Mouse (Mus musculus): ENCODE results near the gene Lrrc8e.
"Not testable (repeated sequence)": the region's sequence is repeated elsewhere in the genome, so short reads cannot be mapped to it uniquely, and the experiment has no call there.

Gene Lrrc8e

GRCm38 (mm10) chr8:4219617-4220016 is 7.0 kb upstream of the Lrrc8e start:
- no peak for DNase-seq (ENCODE audit: low spot score in 2 of 2)

DNA sequence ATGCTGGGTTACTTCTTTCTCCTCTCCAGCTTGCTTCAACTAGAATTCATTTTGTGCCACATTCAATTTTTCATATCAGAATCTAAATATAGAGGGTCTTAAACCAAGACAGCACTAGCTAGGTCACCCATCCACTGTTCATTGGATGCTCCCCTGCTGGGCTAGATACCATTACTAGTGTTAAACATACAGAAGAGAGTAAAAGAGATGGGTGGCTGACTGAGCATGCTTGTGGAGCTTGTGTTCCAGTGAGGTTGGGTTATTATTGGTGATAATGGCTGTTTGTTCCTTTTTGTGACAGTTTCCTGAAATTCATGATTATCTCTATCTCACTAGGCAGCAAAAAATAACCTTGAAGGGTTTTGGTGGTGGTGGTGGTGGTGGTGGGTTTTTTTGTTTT is 4.6 kb upstream of the Lrrc8e start:
- no peak for DNase-seq (ENCODE audit: low spot score in 2 of 2)

DNA sequence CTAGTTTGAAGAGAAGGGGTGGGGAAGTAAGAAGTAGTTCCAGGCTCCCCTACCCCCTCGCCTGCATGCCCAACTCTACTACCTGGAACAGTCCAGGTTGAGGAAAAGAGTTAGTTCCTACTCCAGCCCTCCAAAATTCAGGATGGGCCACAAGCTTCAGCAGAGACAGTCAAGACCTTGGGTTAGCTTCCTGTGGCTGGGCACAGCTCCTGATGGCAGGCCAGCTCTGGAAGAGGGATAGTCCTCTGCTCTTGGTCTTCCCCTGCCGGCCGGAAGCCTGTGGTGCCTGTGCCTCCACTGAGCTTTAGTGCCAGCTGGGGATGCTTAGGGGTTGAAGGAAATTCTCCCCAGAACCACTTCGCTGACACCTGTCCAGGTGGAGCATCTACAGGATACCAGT is 304 bp upstream of the Lrrc8e start:
- DNase-seq (ENCODE audit: low spot score in 2 of 2), result no peak

GRCm38 (mm10) chr8:4227919-4228318 is 1.3 kb downstream of the Lrrc8e start:
- no peak for DNase-seq (ENCODE audit: low spot score in 2 of 2)

DNA sequence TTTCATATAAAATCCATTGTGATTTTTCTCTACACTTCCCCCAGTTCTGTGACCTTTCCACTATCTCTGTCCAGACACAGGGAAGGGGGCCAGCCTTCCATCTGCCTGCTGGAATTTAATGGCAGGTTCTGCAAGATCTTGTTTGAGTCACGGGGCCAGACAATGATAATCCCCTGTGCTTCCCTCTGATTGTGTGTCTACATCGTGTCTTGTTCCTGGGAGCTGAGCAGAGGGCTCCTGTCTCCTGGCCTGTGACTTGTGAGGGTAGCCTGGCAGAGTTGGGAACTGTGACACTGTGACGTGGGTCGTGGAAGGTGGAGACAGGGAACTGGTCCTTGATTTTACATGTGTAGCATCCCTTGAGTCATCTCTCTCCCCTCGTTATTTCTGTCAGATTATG is 3.2 kb downstream of the Lrrc8e start:
- DNase-seq (ENCODE audit: low spot score in 2 of 2), result no peak

GRCm38 (mm10) chr8:4230612-4231351 is 4.2 kb downstream of the Lrrc8e start:
- peak; percentile 70 to 78 for DNase-seq (ENCODE audit: low spot score in 2 of 2)

DNA sequence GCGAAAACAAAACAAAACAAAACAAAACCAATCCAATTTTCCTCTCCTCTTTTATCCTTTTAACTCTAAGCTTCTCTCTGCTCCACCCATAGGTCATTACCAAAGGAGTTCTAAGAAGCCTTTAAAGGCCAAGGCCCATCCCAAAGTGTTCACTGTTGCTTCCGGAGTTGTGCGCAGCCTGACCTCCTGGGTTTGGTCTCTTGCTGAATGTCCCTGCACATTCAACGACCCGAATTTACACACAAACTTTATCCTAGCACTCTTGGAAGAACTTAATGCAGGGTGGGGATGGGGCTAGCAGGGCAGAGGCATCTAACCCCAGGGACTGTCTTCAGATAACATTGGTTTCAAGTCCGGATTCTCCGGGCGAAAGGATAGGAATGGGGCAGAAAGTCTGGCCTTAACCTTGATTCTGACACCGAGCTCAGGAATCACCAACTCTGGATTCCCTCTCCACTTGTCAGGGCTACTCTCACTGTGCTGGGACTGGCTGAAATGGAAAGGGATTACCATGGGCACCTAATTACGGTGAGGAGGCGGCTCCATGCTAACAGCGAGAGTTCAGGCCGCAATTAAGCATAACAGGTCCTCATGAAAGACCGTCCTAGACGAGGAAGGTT is 11.3 kb downstream of the Lrrc8e start:
- DNase-seq (ENCODE audit: low spot score in 2 of 2), result no peak

DNA sequence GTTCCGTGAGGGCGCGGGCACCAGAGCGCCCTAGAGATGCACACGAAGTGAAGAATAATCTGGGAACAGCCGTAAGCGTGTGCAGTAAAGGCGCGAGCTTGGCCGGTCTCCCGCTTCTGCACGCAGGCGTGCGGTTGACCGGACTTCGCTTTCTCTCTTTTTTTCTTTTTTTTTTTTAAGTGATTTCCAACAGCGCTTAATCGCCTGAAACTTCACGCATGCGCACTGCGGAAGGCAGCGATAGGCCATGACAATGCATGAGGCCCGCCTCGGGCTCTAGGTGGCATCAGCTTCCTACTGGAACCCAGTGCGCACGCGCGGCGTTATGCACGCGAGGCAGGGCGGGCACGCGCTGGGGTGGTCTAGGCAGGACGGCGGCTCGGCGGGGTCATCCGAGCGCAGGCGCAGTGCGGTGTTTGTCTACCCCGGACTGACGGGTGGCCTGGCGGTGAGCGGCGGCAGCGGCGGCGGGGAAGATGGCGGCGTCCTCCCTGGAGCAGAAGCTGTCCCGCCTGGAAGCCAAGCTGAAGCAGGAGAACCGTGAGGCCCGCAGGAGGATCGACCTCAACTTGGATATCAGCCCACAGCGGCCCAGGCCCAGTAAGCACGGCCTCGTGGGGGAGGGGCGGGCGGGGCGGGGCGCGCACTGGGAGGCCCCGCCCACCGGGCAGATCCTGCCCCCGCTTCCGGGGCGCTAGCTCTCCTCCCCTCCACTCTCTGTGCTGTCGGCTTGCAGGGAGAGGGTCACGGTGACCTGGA is 12.0 kb downstream of the Lrrc8e start, which contains the start of the genes Map2k7 and Gm49320:
Gene Map2k7, plus strand, starts transcription at position 307 of the 759 bp plus-strand sequence.
Gene Gm49320, plus strand, starts transcription at position 432 of the 759 bp plus-strand sequence.
- peak; percentile 98 to 100 for DNase-seq (ENCODE audit: low spot score in 2 of 2)

DNA sequence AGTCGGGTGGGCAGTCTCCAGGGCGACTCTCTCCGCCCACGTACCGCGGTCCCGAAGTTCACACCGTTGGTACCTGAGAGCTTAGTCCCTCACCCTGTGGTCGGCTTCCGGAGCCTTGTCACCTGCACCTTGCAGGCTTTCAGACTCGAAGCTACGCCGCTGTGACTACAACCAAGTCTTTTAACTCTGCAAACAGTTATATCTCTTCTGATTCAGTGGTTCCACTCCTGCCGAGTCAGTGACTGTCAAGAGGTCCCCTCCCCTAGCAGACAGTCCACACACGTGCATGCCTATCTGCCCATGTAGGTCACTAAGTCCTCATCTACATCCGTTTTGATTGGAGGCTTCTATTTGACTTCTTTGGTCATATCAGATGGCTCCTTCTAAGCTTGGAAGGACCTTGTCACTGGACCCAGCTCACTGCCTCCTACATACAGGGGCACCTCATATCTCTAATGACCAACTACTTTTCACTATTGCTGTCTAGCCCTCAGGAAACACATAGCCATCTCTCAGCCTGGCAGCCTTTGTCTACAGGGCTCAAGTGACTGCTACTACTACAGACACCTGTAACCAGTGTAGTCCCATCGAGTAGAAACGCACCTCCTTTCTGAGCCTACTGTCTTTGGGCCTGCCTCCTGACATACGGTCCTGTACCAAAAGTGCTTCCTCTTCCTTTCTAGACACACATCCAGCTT is 12.7 kb downstream of the Lrrc8e start:
- DNase-seq (ENCODE audit: low spot score in 2 of 2), result no peak

DNA sequence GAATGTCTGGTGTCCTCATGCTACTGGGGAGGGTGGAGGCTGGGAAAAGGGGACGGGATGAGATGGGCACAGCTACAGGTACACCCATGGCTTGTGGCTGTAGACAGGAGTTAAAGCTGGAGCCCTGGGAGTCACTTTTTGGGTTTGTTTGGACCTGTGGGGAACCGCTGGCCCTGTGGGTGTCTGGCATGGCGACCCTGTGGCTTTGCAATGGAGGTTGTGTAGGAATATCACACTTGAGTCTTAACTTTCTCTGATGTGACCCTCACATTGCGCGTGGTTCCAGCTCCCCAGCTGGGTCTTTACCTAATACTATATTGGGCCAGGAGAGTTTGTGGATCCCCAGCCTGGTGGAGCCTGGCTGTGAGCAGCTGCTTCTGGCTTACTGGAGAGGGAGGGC is 18.4 kb downstream of the Lrrc8e start:
- DNase-seq (ENCODE audit: low spot score in 2 of 2), result no peak

DNA sequence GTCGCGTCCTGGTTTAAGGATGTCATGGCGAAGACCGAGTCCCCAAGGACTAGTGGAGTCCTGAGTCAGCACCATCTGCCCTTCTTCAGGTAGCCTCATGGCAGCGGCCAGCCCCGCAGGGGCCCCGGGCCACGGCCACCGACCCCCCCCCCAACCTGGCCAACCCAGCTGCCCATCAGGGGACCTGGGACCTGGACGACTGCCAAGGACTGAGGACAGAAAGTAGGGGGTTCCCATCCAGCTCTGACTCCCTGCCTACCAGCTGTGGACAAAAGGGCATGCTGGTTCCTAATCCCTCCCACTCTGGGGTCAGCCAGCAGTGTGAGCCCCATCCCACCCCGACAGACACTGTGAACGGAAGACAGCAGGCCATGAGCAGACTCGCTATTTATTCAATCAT is 19.1 kb downstream of the Lrrc8e start:
- DNase-seq (ENCODE audit: low spot score in 2 of 2), result no peak

DNA sequence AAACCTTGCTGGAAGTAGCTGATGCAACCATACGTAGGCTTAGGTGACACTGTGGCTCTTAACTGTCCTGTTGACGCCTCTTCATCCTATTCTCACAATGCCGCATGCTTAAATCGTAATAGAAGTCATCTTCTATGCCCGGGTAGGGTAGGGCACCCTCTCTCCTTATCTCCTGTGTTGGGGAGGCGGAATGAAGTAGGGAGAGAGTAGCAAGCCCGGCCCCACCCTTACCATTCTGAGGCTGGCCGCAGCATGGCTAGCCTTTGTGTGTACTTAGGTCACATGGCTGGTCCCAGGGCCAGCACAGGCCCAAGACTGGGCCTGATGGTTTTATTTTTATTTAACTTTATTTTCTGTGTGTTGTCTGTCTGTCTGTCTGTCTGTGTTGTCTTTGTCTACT is 20.6 kb downstream of the Lrrc8e start:
- no peak for DNase-seq (ENCODE audit: low spot score in 2 of 2)

DNA sequence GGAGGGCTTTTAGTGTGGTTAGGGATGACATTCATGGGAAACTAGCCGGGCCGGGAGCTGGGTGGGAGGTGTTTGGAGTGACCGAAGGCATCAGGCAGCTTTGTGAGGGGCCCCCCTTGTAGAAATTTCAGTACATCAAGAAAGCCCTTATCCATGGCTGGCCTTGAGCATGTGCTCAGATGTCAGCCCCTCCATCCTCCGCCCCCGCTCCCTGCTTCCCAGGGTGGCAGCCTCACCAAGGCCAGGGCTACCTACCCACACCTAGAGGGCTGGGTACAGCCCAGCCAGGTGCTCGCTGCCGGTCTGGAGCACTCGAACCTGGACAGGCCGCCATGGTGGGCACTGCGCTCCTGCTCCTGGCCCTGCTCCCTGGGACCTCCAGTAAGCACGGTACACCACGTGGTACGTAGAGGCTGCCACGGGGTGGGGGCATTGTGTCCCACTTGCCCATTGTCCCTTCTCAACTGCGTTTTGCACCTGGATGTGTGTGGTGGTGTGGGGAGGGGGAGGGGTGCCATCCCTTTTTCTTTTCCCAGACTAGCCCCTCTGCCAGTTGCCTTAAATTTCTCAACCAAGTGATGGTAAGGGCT is 21.4 kb downstream of the Lrrc8e start, which contains the start of gene Tgfbr3l:
Gene Tgfbr3l, plus strand, starts transcription at position 264 of the 590 bp plus-strand sequence.
- no peak for DNase-seq (ENCODE audit: low spot score in 2 of 2)

DNA sequence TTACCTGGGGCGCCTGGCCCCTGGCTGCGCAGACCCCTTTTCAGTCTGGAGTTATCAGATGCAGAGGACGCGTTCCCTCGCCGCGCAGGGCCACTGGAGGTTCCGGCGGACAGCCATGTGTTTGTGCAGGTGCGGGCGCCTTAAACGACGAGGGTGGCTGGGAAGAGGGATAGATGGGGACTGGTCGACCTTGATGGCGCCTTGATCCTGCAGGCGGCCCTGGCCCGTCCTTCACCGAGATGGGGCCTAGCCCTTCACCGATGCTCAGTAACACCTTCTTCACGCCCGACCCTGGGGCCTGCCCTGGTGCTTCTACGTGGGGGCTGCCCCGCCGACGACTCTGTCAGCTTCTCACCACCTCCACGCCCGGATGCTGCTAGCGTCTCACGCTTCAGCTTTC is 22.6 kb downstream of the Lrrc8e start:
- DNase-seq (ENCODE audit: low spot score in 2 of 2), result no peak

DNA sequence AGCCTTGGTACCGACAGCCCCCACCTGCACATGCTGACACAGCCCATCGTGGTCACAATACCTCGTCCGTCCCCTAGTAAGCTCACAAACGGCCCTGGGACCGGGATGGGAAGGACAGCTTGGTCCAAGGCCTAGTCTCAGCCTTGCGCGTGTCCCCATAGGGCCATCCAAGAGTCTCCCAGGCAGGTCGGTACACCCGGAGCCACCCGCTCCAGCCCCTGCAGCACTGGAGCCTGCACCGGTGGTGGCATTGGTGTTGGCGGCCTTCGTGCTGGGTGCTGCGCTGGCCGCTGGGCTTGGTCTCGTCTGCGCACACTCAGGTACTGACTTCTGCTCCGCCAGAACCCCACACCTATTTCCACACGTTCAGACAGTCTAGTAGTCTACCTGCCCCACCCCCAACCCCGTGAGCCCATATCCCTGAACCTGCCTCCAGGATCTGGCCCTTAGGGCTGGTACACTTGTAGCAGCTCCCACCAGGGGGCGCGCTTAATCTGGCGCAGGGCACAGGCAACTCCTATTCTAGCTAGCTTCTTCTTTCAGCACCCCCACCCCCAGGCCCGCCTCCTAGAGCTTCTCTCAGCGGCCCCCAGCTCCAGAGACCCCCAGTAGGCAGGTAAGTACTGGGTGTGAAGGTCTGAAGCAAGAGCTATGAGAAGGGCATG is 23.8 kb downstream of the Lrrc8e start:
- DNase-seq (ENCODE audit: low spot score in 2 of 2), result peak; percentile 75 to 79

DNA sequence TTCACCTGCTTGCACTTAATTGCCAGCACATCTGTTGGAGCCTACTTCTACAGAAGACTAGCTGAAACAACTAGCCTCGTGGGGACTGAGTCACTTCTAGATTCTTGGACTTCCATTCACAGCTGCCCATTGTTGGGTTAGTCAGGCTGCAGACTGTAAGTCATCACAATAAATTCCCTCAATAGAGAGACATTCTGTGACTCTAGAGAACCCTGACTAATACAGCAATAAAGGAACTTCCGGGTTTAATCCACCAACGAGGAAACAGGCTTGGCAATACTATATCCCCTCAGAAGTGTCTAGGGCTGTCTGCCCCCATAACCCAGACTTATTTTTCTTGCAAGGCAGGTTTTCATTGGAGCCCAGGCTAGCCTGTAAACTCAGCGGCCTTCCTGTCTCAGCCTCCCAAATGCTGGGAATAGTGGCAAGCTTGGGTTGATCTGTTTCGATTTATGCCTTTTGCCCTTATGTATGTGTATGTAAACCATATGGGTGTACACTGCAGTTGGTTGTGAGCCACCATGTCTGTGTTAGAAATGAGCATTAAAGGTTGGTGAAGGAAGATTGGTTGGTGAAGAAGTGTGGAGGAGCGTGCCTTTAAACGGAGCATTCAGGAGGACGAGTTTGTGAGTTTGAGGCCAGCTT is 25.6 kb downstream of the Lrrc8e start:
- DNase-seq (ENCODE audit: low spot score in 2 of 2), result no peak

DNA sequence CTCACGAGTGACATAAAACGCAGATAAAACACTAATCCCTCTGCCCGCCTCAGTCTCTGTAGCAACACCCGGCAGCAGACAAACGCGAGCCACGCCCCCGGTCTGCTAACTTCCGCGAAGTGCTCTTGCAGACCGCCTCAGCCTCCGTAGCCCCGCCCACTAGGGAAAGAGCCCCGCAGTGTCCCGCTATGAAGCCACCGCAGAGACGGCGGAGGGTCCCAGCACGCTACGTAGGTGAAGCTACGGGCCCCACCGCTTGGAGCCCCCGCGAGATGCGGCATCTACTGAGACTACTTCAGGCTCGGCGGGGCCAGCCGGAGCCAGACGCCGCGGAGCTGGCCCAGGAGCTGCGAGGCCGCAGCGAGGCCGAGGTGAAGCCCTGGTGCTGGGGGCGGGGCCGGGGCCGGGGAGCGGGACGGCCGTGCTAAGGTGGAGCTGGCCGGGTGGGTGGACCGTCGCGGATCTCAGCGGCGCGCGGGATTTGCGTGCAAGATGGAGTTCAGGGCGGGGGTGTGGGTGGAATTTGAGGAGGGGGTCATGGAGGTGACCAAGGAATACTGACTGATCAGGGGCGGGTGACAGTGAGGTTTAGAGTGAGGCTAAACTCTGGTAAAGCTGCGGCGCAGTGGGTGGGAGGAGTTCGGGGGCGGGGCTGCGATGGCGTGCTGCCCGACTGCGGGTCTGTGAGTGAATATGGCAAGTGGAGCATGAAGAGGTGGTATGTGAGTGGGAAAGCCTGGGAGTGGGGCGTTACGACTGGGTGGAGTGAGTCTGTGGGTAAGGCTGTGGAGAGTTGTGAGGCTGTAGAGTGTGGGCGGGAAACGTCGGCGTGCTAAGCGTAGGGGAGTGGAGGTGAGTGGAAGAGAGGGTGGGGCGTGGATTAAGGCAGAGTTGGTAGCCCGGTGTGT is 26.6 kb downstream of the Lrrc8e start, which contains the start of gene Snapc2:
Gene Snapc2, plus strand, starts transcription at position 147 of the 908 bp plus-strand sequence.
- peak; percentile 96 to 97 for DNase-seq (ENCODE audit: low spot score in 2 of 2)

DNA sequence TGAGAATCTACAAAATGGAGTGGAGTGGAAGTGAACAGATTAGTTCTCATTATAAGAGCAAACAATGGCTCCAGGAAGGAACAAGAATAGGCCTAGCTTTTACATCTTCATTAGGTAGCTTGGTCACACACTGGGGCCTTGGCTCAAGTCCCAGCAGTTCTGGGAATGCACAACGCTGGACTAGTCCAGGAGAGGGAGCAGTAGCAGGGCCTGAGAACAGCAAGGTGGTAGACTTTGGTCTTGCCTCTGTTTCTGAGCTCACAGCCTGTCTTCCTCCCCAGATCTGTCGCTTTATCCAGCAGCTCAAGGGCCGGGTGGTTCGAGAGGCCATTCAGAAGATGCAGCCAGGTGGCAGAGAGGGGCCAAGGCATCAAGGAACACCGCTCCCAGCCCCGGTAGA is 27.4 kb downstream of the Lrrc8e start:
- no peak for DNase-seq (ENCODE audit: low spot score in 2 of 2)

DNA sequence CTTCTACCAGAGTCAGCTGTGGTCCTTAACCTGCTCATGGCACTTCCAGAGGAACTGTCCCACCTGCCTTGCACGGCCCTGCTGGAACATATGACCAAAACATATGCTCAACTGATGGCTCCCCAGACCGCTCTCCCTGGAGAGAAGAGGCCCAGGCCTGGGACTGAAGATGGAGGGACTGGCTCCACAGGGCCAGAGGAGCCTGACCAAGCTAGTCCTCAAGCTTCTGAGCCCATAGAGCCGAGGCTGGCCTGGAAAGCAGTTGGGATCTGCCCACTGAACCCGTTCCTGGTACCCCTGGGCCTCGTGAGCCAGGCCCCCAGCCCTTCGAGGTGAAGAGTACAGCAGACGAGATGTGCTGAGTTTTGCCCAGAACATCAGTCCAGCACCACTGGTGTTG is 28.8 kb downstream of the Lrrc8e start:
- not testable (repeated sequence) for DNase-seq (ENCODE audit: low spot score in 2 of 2)
